Mouse (Mus musculus) large intestine, adult 2 months (tissue): ENCODE measurements at regions not wholly inside any gene's neighbourhood (a gene's known extent, or its start where the extent isn't known, plus 50 kb on each side); places are given as distances from the start of the nearest gene placed in this dataset.
A peak's percentile ranks its signal among the peaks of the same experiment; 100 is the strongest.

ENCODE experiments used
- DNase-seq: peaks from one replicate; pipeline ENCODE4 v3.0.0-alpha.2; 2012; ENCODE audit warnings: low read depth, low spot score
- WGBS: fragments of 180-500 bp; shearing (Covaris S2); methylation state at CpG from one replicate; pipeline ENCODE4 v1.1.7; 2018; 5-methylcytosine and 5-hydroxymethylcytosine counted together

DNA sequence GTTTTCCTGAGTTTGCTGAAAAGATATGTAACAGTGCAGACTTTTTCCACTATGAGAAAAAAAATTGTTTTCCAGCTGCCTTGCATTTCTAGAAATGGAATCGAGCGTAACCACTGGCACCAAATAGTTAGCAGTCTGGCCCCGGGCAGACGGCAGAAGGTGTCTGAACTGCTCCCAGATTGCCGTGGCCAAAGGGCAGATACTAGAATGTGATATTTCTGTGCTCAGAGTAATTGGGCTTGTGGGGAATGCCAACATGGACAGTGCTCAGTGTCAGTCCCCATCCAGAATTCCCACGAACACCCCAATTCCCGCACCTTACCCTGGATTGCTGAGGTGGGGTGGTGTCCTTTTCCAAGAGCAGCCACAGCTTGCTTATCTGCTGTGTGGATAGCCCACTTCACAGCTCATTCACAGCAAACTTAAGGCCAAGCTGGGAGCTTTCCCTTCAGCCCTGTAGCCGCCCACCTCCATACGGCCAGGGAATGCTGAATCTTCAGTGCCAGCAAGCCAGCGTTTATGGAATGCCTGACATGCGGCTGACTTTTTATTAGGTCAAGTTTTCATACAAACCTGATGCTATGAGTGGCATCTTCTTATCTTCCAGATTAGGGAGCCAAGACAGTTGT lies 148.1 kb downstream of the Enc1 start:
- 74% methylated on average over 11 of the region's 11 CpGs for WGBS

DNA sequence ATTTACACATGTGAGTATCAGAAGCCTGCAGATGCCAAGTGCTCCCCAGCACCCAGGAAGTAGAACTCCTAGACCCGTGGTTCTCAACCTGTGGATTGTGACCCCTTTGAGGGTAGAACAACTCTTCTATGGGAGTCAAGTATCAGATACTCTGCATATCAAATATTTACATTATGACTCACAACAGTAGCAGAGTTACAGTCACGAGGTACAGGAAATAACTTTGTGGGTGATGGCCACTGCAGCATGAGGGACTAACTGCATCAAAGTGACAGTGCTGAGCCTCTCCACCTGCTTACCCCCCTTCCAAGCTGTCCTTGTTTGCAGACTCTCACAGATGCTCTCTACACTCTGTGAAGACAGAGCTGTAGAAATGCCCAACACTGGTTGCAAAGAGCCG lies 145.6 kb downstream of the Enc1 start:
- no peak for DNase-seq
- WGBS, result 7% methylated on average over 3 of the region's 3 CpGs

More for the DNA sequence above, 148.1 kb downstream of the Enc1 start:
- no peak for DNase-seq

- 41% methylated on average over 8 of the region's 8 CpGs for WGBS
Observed at GRCm38 (mm10) chr13:97385531-97385930, 144.6 kb downstream of the Enc1 start.

GRCm38 (mm10) chr13:97384091-97384777 lies 143.3 kb downstream of the Enc1 start:
- DNase-seq, result no peak
- 83% methylated on average over 16 of the region's 16 CpGs for WGBS

More at GRCm38 (mm10) chr13:97385531-97385930, 144.6 kb downstream of the Enc1 start:
- DNase-seq, result no peak

GRCm38 (mm10) chr13:97383351-97383750 lies 142.4 kb downstream of the Enc1 start:
- DNase-seq, result no peak
- 74% methylated on average over 4 of the region's 4 CpGs for whole genome bisulfite sequencing

DNA sequence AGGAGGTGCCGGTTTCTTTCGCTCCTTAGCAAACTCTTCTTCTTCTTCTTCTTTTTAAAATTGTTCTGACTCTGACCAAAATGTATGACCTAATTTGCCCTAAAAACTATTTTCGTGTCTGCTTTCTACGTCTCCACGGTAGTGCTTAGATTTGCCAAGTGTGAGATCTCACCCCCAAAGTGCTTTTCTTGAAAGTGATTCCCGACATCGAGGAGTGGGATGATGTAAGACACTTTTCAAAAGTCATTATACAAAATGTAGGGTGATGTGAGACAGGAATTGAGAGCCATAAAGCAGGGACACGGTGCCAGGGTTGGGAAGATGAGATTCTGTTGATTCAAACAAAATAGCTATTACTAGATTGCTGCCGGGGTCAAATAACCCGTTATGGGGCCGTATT lies 139.5 kb downstream of the Enc1 start:
- 73% methylated on average over 11 of the region's 11 CpGs for WGBS
- DNase-seq, result no peak

- DNase-seq, result no peak
- 45% methylated on average over 6 of the region's 6 CpGs for WGBS
Observed at GRCm38 (mm10) chr13:97376232-97376523, 135.3 kb downstream of the Enc1 start.

DNA sequence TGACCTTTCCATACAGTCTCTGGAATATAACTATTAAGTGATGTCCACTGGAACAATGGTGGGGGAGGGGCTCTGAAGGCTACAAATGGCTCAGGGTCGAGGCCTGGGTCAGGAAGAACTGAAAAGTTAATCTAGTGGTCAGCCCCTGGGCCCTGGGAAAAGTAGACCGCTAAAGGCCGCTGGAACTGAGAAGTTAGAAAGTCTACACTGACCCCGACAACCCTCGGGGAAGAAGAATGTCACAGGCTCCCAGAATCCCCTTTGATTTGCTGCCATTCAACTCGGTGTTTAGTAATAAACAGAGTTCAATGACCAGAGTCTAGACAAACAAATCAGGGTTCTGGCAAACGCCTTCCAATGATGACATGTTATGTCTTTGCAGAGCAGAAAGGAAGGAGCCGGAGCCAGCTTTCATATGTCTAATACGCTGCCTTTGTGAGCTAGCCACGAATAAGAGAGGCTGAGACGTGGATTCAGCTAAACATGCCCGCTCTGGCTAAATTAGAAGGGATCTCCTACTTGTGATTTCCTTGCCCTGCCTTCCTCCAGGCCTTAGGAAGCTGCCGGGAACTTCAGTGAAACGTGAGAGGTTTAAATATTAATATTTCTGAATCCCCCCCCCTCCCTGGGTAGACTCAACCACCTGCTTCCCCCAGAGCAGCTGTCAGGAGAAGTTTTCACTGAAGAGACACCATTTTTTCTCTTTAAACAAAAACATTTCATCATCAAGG lies 134.8 kb downstream of the Enc1 start:
- DNase-seq, result no peak
- WGBS, result 27% methylated on average over 14 of the region's 14 CpGs

DNA sequence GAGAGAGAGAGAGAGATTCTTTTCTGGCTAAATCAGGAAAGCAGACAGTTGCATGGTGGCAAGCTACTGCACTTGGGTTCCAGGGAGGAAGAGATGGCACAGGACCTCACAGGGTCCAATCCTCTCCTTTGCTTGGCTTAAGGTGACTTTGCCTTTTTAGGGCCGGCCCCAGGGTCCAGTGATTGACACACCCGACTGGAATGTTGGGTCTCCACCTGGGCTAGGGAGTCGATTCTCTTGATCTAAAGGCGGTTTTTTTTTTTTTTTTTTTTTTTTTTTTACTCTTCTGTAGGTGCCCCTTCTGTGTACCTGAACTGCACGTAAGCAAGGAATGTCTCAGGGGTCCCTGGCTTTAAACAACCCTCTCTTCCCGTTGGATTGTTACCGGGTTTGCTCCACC lies 131.4 kb downstream of the Enc1 start:
- DNase-seq, result no peak
- WGBS, result 17% methylated on average over 7 of the region's 7 CpGs

DNA sequence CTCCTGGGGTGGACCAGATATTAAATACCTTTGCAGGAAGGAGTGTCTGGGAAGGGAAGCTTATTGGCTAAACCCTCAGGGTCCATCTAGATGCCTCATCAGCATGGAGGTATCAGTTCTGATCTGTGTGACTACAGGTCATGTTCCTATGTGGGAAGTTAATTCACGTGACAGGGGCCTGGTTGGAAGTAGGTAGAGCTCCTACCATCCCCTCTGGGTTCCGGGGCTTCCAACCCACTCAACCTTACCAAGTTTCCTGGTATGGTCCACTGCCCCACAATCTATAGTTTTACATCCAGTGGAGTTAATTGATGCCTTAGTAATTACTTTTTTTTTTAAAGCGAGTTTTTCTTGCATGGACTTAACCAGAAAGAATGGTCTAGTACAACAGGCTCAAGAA lies 130.3 kb downstream of the Enc1 start:
- WGBS, result 95% methylated on average over 3 of the region's 3 CpGs

GRCm38 (mm10) chr13:97366723-97367122 lies 125.8 kb downstream of the Enc1 start:
- no peak for DNase-seq
- WGBS, result 95% methylated on average over 8 of the region's 8 CpGs

More for the DNA sequence above, 130.3 kb downstream of the Enc1 start:
- no peak for DNase-seq

DNA sequence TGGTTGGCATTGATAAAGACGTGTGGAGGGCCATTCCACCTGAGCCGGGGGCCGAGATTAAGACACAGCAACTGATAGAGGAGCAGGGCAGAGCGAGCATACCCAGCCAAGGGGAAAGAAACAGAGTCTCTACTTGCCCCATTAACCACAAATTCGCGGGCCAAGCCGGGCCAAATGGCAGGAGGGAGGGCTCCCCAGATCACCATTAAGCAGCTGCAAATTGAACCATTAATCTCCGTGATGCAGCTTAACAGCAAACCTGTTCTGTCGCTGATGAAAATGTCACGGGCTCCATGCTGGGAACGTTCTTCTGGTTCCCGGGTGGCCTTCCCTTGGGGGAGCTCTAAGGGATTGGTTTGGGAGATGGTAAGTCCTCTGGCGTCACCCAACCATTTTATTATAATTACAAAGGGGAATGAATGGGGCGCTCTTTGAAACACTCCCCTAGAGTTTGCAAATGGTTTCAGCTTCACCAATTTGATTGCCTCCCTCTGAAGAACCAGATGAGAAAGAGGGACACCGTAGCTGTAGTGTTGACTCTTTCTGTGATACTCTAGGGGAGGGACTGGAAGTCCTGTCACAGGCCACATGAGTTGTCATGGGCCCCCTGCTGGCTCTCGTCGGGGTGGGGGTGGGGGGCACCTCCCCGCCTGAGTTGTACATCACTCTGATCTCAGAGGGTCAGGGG lies 124.8 kb downstream of the Enc1 start:
- 83% methylated on average over 18 of the region's 18 CpGs for WGBS
- DNase-seq, result no peak

DNA sequence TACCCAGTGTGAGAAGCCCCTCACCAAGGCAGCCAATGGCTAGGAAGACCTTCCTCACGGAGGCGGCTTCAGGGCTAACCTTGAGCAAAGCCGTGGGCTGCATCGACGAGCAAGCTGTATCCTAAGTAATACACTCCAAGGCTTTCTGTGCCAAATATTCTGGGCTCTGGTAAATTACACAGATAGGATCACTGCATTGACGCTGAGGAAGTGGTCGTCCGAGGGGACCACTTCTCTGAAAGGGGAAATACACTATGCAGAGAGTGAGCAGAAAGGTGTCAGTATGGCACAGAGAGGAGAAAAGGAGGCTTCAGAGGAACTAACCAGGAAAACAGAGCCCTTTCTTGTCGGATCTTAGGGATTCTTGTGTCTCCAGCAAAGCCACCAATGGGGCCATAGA lies 124.1 kb downstream of the Enc1 start:
- DNase-seq, result no peak
- 88% methylated on average over 9 of the region's 9 CpGs for WGBS

DNA sequence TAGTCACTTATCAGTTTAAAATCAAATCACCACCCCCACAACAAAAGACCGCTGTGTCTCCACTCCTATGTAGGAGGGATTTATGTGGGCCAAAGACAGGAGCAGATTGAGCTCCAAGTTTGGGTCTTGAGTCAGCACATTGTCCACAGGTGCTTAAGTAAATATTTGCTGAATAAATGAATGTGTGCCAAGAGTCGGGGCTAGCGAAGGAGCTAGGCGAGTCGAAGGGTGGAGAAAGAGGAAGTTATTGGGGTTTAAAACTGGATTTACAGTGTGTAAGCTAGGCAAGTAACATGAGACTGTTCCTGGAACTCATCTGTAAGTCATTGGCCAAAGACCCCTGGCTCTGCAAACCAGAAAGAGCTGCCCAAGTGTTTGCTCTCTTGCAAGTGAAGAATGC lies 122.9 kb downstream of the Enc1 start:
- WGBS, result 21% methylated on average over 5 of the region's 5 CpGs
- peak; percentile 84 for DNase-seq

DNA sequence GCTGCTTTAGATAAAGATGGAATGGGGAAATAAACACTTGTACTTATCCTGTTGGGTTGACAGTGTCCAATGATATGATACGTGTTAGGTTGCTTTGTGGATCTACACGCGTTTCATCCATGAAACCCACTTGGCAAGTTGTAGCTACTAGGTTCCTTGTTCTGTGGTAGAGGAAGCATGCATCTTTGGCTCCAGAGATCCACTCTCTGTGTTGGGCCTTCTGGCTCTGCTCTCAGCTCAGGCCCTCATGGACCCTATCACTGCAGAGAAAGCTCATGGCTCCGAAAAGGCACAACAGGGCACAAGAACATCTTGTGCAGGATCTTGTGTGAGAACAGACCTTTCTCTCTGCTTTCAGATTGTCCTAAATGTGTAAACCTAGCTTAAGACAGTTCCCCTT lies 122.3 kb downstream of the Enc1 start:
- 72% methylated on average over 4 of the region's 4 CpGs for WGBS
- DNase-seq, result no peak

DNA sequence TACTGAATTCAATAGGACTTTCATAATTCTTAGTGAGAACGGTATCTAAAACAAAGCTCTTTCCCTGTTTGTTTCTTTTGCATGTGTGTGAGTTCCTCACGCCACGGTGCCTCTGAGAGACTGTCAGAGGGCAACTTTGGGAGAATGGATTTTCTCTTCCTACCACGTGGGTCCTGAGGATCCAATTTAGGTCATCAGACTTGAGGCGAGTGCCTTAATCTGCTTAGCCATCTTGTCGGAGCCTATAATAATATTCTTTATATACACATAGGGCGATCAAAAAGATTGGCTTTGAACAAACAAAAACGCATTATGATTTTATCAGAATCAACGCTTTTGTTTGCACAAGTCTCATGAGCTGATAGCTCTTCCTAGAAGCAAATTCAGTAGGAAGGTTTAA lies 119.6 kb downstream of the Enc1 start:
- 29% methylated on average over 9 of the region's 9 CpGs for WGBS

GRCm38 (mm10) chr13:97358781-97359305 lies 117.9 kb downstream of the Enc1 start:
- 87% methylated on average over 8 of the region's 8 CpGs for WGBS
- no peak for DNase-seq

More for the DNA sequence above, 119.6 kb downstream of the Enc1 start:
- no peak for DNase-seq

GRCm38 (mm10) chr13:97358261-97358660 lies 117.4 kb downstream of the Enc1 start:
- no peak for DNase-seq
- 82% methylated on average over 6 of the region's 6 CpGs for whole genome bisulfite sequencing

DNA sequence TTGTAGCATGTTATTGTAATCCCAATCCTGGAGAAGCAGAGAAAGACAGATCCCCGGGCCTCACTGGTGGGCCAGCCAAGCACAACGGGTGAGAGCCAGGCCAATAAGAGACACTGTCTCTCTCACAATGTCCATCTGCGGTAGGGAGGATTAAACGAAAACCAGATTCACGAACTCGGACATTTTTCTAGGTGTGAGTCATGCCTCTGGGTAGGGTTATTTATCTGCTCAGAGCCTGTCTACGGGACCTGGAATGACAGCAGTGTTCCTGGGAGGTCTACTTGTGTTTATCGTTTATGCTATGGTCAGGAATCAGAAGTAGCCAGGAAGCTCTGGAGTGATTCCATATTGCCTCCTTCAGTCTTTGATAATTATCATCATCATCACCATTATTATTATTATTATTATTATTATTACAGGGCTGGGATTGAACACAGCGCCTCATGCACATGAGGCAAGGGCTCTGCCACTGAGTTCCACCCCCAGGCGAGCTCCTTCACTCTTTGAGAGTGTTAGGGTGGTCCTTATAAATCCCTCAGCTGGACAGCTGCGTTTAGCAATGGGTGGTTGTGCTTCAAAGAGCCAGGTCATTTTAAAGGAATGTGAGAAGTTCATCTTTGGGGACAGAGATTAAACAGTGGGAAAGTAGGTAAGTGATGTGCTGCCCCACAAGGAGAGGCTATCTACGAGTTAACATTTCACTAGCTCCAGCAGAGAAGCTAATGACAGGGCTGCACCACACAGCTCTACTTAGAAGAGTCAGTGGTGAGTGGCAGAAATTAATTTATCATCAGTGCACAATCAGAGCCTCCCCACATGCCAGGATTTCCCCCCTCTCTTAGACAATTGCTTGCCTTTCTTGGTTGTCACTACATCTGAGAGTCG lies 116.3 kb downstream of the Enc1 start:
- 70% methylated on average over 13 of the region's 13 CpGs for WGBS
- DNase-seq, result no peak
